Mouse (Mus musculus): ENCODE data around the gene Cybb.
"Not testable (repeated sequence)": the region's sequence is repeated elsewhere in the genome, so short reads cannot be mapped to it uniquely, and the experiment has no call there.

Cybb gene

DNA sequence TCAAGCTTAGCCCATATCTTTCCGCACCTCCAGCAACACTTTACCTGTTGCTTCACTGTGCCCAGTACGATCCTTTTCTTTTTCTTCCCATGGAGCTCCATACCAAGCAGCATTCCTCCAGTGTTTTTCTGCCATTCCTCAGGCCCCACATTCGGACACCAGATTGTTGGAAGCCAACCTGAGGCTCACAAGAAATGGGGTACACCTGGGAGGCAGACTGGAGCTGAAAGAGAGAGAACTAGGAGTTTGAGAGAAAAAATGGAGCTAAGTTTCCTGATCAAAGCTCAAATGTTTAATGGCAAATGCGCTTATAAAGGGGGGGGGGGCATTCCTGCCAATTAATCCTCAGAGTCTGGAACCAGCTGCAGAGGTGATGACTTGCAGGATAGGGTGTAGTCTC lies at the start of gene Cybb:
TSS of gene Cybb (minus strand) at position 101 of the 400 bp plus-strand sequence.
- DNase-seq: no peak

DNA sequence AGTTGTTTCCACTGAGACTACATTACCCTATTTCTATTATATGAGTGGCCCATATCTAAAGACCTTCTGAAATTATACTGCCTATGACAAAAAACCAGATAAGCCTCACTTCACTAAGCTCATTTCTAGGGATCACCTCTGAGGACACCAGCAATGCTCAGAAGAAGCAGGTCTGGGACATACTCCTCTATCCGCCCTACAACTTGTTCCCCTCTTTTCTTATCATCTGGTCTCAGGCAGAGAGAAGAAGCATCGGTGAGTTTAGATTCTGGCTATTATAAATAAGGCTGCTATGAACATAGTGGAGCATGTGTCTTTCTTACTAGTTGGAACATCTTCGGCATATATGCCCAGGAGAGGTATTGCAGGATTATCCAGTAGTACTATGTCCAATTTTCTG lies 49.3 kb upstream of the Cybb start:
- DNase-seq: no peak

GRCm38 (mm10) chrX:9519969-9520368 lies 32.4 kb upstream of the Cybb start:
- DNase-seq: peak; percentile 41 to 74

- DNase-seq: not testable (repeated sequence)
Measured at GRCm38 (mm10) chrX:9517531-9517930, 30.0 kb upstream of the Cybb start.

- not testable (repeated sequence) for DNase-seq
Measured at GRCm38 (mm10) chrX:9475036-9475435, 12.5 kb downstream of the Cybb start.

DNA sequence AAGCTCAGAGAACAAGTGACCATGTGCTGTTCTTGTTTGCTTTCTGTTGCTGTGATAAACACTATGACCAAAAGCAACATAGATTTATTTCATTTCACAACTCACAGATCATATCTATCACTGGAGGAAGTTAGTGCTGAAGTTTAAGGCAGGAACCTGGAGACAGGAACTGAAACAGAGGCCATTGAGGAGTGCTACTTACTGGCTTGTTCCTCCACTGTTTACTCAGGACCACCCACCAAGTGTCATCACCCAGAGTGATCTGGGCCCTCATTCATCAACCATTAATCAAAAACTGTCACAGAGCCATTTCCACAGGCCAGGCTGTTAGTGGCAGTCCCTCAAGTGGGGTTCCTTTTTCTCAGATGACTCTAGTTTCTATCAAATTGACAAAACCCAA lies 13.1 kb downstream of the Cybb start:
- DNase-seq: no peak

- DNase-seq: no peak
Measured at GRCm38 (mm10) chrX:9473768-9474167, 13.8 kb downstream of the Cybb start.

DNA sequence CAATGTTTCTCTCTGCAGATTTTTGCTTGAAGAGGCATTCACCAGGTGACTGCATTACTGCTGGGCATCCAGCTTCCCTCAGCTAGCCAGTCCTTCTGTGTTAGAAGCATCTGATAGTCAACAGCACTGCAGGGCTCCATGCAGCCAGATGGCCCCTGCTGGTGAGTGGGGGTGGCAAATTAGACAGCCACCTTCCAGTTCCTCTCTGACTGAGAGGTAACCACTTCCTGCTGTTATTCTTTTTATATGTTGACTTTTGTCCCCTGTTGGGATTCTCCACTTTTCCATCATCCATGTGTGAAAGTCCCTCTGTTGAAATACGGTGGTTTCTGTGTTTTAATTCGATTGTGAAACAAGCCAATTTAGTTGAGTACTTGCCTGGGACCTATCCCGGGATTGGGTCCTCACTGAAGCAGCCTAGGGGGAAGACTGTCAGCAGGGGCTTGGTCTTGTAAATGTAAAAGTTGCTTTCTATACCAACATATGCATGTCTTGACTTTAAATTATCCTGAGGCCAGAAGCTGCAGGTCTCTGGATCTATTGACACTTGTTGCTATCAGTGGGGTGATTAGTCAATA lies 16.7 kb downstream of the Cybb start:
- DNase-seq: no peak

DNA sequence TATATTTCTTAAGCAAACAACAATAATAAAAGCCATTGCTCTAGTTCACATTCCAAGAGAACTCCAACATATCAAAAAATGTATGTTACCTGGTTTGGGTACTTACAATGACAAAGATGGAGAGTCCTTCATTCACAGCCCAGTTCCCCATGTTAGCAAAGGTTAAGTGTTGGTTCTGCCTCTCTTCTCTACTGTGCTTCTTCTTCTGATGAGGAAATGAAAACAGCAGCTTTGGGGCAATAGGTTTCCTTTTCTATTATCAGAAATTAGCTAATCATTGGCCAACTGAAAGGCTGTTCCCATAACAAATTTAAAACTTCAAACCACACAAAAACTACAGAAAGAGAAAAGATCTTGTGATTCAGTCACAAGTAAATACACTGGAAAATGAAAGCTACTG lies 18.5 kb downstream of the Cybb start:
- no peak for DNase-seq

DNA sequence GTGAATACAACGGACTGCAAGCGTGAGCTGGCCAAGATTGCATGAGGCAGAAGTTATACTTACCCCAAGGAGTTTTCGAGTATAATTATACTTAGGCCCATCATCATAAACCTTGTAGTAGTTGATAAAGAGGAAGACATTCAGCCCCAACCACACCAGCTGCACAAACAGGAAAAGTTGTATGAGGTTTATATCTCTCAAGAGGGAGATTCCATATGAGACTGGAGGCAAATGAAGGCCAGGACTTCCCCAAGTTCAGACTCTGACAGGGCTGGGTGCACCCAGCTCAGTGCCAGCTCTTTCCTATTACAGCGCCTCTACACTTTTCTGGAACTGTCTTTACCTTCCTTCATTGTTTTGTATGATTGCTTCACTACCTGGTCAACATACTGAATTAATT lies 20.6 kb downstream of the Cybb start:
- DNase-seq: no peak

GRCm38 (mm10) chrX:9465890-9466289 lies 21.7 kb downstream of the Cybb start:
- no peak for DNase-seq

DNA sequence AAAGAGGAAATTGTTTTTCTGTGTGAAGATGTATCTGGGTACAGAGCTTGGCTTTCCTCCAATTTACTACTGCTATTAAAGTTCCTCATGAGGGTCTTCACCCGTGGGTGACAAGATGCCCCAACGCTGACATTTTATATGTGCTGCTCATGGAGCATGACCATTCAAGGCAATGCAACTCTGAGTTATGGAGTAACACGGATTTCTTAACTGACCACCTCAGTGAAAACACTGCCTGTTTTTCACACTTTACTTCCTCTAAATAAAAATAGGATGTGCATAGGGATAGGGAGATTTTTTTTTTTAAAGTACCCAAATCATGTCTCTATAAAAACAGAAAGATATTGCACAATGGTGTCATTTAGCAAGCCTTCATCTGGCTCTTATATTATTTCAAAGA lies 24.9 kb downstream of the Cybb start:
- no peak for DNase-seq

- no peak for DNase-seq
Measured at GRCm38 (mm10) chrX:9461399-9461798, 26.2 kb downstream of the Cybb start.

DNA sequence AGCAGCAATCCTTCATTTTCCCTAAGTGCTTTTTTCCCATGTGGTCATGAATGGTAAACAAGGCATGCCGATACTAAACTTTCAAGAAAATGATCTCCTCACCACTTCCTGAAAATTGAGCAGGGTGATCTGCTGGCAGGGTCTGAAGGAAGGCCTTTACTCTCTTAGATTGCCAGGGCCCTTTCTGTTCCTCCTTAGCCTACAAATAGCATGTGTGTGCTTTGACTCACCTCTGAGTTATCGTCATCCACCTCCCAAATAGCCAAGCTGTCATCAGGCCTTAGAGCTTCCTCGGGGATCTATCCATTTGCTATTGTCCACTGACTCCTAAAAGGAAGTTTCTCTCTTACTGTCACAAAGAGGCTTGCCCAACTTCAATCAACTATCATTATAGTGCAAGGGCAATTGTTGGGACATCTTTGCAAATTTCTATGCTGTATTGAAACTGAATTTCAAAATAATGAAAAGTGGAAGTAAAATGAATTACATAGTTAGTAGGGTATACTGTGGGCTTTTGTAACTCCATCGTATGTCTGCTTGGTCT lies 27.1 kb downstream of the Cybb start:
- no peak for DNase-seq

DNA sequence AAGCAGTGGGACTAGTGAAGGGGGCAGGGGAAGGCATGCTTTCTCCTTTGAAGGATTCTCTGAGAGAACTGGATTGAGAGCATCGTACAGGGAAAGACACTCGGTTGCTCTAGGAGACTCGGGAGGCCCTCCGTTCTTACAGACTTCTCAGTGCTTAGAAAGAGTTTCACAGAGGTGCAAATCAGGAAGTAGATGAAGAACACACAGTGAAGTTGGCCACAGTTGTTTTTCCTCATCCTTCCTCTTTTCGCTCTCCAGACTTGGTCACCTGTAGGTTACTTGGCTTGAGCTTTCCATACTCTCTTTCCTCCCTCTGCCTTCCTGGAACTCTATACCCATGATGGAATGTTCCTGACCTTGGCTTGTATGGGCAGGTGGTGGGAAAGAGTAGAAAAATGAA lies 35.2 kb downstream of the Cybb start:
- no peak for DNase-seq

GRCm38 (mm10) chrX:9447284-9447683 lies 40.3 kb downstream of the Cybb start:
- DNase-seq: no peak

- DNase-seq: peak; percentile 4
Measured at GRCm38 (mm10) chrX:9441102-9441501, 46.5 kb downstream of the Cybb start.

DNA sequence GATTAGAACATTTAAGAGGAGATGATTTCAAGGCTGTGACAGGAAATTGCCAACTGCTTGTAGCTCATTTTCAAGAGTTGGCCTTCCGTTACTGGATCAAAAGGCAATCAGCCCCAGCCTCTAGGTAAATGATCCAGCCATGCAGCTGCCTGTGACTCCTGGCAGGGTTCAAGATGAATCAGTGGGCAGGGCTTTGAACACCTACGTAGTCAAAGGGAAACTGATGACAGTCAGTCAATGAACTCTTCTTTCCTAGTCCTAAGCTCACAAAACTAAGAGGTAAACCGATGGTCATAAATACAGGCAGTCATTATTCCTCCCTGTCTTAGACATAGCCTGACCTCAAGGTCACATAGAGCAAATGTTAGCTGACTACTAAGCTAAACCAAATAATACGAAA lies 47.0 kb downstream of the Cybb start:
- DNase-seq: no peak

- DNase-seq: no peak
Measured at GRCm38 (mm10) chrX:9439257-9439656, 48.3 kb downstream of the Cybb start.

- DNase-seq: peak; percentile 1 to 12
Measured at GRCm38 (mm10) chrX:9413889-9414288, 73.7 kb downstream of the Cybb start.

Measured in kidney, postnatal 4 days (tissue).